Mouse (Mus musculus) hematopoietic stem cell, adult 5-6 weeks (primary cell): ENCODE results near the gene Cacng7. TPM values are rescaled to one million over a fixed set of nuclear protein-coding genes. Genes with fewer than 3 reads are reported as not detected.

Experiments
- ATAC-seq, 2 experiments: fragments of 125-278 bp in 1 of 2; replicated peaks in 1 of 2; 2 replicates each; pipeline ENCODE4 v1.8.0; 2016 to 2017; ENCODE audit warnings: inconsistent platforms in 2 of 2, mild to moderate bottlenecking in 2 of 2, moderate number of reproducible peaks in 2 of 2, low read depth in 1 of 2, moderate TSS enrichment in 1 of 2; ENCODE audit not compliant: low FRiP score in 2 of 2, poor library complexity in 2 of 2, severe bottlenecking in 2 of 2, insufficient read depth in 1 of 2, low TSS enrichment in 1 of 2
- total RNA-seq: library from RNA; stranded (forward); fragments of 172-1452, 232-1000 nt; gene quantifications from 2 replicates; pipeline ENCODE4 v1.2.3, GENCODE M21; 2017

Gene Cacng7
- total RNA-seq, 1 experiment from 2014 or later = not detected

DNA sequence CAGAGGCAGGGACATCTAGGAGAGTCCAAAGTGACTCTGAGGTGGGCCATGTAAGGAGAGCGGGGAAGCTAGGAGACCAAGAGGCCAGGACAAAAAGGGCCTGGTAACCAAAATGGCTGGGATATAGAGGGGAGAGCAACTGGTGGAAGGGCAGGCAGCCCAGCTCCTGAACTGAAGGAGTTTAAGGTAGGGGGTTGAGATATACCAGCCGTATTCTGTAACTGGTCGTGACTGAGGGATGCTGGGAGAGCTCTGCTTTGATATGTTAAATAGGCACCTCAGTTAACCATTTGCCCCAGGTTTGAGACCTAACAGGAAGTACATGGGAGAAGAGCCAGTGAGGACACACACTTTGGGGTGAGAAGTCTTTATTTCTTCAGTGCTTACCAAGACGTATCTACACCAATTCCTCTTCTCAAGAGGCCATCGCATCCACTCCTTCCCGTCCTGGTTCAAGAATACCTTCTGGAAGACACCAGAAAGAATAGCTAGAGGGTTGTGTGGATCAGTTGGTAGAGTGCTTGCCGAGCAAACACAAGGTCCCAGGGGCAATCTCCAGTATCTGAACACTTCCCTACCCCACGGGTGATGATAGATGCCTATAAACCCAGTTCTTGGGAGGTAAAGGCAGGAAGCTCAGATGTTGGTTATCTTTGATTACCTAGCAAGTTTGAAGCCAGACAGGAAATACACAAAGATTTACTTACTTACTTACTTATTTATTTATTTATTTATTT is 31.7 kb upstream of the Cacng7 start:
- no peak for ATAC-seq

DNA sequence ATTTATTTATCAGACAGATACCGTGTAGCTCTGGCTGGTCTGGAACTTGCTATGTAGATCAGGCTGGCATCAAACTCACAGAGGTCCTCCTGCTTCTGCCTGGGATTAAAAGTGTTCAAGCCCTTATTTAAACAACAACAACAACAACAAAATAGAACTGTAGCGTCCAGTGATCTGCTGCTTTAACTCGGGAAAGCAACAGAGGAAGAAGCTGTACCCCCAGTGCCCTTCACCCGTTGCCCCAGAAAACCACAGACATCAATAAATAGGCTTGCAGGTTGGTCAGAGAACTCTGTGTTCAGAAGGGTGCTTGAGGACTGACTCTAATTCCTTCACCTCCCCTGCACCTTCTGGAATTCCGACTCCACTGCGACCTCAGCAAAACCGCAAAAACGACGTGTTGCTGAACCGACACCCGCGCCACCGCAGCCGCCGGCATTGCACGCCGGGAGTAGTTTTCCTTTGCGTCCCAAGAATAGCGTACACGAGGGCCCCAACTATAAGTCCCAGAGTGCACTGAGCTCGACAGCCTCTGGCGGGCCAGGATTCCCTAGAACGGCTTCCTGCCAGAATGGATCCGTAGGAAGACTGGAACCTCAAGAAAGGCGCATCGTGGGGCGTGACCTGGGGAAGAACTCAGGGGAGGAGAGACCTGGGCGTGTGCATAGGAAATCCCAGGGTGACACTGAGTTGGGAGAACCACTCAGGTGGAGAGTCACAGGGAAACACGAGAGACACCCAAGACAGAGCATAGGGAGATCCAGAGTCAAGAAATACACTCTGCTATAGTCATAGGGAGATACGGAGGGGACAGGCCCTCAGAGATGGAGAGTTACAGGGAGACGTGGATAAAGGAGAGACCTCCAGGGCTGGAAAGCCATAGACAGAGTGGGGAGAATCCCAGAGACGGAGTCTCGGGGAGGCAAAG is 30.9 kb upstream of the Cacng7 start:
- ATAC-seq = no peak

GRCm38 (mm10) chr7:3302556-3303275 is 30.0 kb upstream of the Cacng7 start:
- 0 out of 4 replicates have a peak, but pooled peaks of 1 of the 2 experiments have one; percentile 8 for ATAC-seq

- peak; percentile 38 to 55 for ATAC-seq
Observed at GRCm38 (mm10) chr7:3303276-3303781, 29.4 kb upstream of the Cacng7 start.

DNA sequence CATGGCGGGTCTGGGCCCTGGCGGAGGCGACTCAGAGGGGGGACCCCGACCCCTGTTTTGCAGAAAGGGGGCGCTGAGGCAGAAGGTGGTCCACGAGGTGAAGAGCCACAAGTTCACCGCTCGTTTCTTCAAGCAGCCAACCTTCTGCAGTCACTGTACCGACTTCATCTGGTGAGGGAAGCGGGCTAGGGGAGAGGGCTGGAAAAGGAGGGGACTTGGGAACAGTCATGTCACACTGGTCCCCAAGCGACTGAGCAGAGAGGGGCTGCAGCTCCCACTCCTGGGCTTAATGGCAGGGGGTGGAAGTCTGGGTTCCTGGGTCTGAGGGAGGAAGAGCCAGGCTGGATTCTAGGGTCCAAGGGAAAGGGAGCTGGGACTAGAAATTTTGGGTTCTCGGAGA is 29.0 kb upstream of the Cacng7 start:
- peak in 1 of 2 experiments; percentile 5; a peak in 1 of 4 replicates for ATAC-seq

- ATAC-seq = peak in 1 of 2 experiments; percentile 41; a peak in 2 of 4 replicates
Observed at GRCm38 (mm10) chr7:3304298-3304697, 28.5 kb upstream of the Cacng7 start.

- no peak for ATAC-seq
Observed at GRCm38 (mm10) chr7:3306400-3306799, 26.4 kb upstream of the Cacng7 start.

- ATAC-seq = no peak
Observed at GRCm38 (mm10) chr7:3308646-3309045, 24.1 kb upstream of the Cacng7 start.

DNA sequence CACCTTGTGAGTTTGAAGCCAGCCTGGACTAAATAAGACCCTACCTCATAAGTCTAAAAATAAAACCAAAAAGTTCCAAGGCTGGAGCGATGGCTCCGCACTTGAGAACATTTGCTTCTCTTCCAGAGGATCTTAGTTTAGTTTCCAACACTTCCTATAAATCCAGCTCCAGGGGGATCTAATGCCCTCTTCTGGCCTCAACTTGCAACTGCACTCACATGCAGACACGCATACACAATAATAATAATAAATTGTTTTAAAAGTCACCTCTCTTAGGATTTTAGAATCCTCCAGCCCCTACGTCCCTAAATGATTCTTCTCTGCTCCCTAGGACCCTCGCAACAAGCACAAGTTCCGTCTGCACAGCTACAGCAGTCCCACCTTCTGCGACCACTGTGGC is 22.5 kb upstream of the Cacng7 start:
- ATAC-seq = no peak

DNA sequence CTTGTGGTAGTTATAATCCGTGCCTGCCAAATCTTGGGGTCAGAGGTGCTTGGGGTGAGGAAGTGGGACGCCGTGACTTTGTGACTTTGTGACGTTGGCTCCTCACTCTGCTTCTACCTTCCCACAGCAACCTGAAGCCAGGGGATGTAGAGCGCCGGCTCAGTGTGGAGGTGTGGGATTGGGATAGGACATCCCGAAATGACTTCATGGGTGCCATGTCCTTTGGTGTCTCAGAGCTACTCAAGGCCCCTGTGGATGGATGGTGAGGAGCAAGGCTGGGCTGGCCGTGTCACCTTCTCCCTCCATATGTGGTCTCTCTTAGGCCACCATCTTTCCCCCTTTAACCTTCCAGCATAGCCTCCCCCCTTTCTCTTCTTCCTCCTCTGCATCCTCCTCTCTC is 19.2 kb upstream of the Cacng7 start:
- no peak for ATAC-seq

GRCm38 (mm10) chr7:3314121-3314520 is 18.6 kb upstream of the Cacng7 start:
- ATAC-seq = no peak

DNA sequence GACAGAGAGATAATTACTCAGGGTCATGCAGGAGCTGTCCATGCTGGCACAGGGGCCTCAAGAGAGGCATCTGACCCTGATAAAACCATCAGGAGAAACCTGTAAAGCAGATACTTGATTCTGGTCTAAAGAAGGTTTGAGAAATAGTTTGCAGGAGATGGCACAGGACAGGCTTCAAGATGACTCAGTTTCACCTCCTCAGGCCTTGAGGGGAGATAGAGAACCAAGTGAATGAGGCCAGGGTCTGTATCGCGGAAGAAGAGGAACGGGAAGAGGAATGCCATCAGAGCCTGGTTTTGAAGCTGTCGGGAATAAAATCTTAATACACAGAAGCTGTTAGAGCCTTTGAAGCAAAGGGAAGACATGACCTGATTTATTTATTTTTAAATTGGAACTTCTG is 15.1 kb upstream of the Cacng7 start:
- ATAC-seq = no peak

- no peak for ATAC-seq
Observed at GRCm38 (mm10) chr7:3320856-3321255, 11.9 kb upstream of the Cacng7 start.

DNA sequence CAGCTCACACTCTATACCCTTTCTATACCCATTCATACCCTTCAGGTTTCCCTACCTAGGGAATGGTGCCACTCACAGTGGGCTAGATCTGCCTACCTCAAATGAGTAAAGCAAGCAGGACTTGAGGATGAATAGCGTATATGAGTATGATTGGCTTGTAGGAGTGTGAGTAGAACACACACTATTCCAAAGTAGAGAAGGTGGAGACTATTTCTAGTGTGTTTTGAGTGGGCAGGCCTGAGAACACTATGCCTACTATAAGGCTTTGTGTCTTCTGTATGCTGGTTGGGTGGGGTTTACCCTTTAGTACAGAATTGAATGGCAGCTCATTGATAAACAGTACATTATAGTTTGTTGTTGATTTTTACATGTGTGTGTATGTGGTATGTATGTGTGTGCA is 8.9 kb upstream of the Cacng7 start:
- ATAC-seq = no peak

GRCm38 (mm10) chr7:3327961-3328360 is 4.8 kb upstream of the Cacng7 start:
- no peak for ATAC-seq

DNA sequence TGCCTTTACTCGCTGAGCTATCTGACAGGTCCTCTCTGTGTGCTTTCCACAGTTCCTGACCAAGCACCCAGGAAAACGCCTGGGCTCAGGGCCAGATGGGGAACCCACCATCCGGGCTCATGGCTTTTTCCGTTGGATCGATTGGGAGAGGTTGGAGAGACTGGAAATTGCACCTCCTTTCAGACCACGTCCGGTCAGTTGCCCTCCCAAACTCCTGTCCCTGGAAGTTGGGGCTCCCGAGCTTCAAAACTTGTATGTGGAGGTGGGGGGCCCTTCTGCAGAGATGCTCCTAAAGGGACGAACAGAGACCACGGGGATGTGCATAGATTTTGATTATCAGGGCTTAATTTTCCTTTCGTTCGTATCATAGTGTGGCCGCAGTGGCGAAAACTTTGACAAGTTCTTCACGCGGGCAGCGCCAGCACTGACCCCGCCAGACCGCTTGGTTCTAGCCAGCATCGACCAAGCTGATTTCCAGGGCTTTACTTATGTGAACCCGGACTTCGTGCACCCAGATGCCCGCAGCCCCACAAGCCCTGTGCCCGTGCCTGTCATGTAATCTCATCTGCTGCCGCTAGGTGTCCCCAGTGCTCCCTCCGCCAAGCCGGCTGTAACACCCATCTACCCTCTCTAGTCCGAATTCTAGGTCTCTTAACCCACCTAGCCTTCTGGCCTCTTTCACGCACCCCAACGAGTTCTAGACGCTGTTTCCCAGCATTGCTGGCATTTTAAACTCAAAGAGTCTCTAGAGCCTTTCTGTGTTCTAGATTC is 2.8 kb upstream of the Cacng7 start:
- peak; percentile 88 to 94 for ATAC-seq

- no peak for ATAC-seq
Observed at GRCm38 (mm10) chr7:3331171-3331570, 1.6 kb upstream of the Cacng7 start.
